Mouse (Mus musculus): Measurements from ENCODE around the gene Mfsd4b5.
"Not testable (repeated sequence)": the region's sequence is repeated elsewhere in the genome, so short reads cannot be mapped to it uniquely, and the experiment has no call there.

Mfsd4b5 gene

GRCm38 (mm10) chr10:39967512-39967911 is 18.9 kb downstream of the Mfsd4b5 start:
- in situ Hi-C loops (cut with MboI, MseI), result no loop called here

GRCm38 (mm10) chr10:39961906-39962305 is 24.5 kb downstream of the Mfsd4b5 start:
- in situ Hi-C loops (cut with MboI, MseI), result loop anchor here (5.0 kb wide), 3 partner anchors 60 to 250 kb away; no protein-coding TSS in a partner anchor

- in situ Hi-C loops (cut with MboI, MseI), result loop anchor here (5.0 kb wide), 3 partner anchors 58 to 252 kb away; no protein-coding TSS in a partner anchor
These were observed 26.0 kb downstream of the Mfsd4b5 start for GRCm38 (mm10) chr10:39960441-39960822.

- in situ Hi-C loops (cut with MboI, MseI), result loop anchor here (5.0 kb wide), 3 partner anchors 58 to 252 kb away; no protein-coding TSS in a partner anchor
These were observed 26.5 kb downstream of the Mfsd4b5 start, which contains the start of gene Mfsd4b3 for GRCm38 (mm10) chr10:39959761-39960440. Gene Mfsd4b3, minus strand, starts transcription at chr10:39960153.

- in situ Hi-C loops (cut with MboI, MseI), result no loop called here
These were observed 28.2 kb downstream of the Mfsd4b5 start for GRCm38 (mm10) chr10:39958266-39958665.

- in situ Hi-C loops (cut with MboI, MseI), result no loop called here
These were observed 30.0 kb downstream of the Mfsd4b5 start for GRCm38 (mm10) chr10:39956340-39956878.

GRCm38 (mm10) chr10:39955163-39955562 is 31.3 kb downstream of the Mfsd4b5 start:
- in situ Hi-C loops (cut with MboI, MseI), result no loop called here

GRCm38 (mm10) chr10:39949377-39949954 is 37.0 kb downstream of the Mfsd4b5 start:
- in situ Hi-C loops (cut with MboI, MseI), result no loop called here

- in situ Hi-C loops (cut with MboI, MseI), result not testable (repeated sequence)
These were observed 39.3 kb downstream of the Mfsd4b5 start for GRCm38 (mm10) chr10:39947195-39947594.

- in situ Hi-C loops (cut with MboI, MseI), result no loop called here
These were observed 49.9 kb downstream of the Mfsd4b5 start for GRCm38 (mm10) chr10:39936553-39936952.

- in situ Hi-C loops (cut with MboI, MseI), result no loop called here
These were observed 59.8 kb downstream of the Mfsd4b5 start, which contains the start of gene Mfsd4b2 for GRCm38 (mm10) chr10:39926616-39927139. Gene Mfsd4b2, minus strand, starts transcription at chr10:39926923.

GRCm38 (mm10) chr10:39924556-39924955 is 61.9 kb downstream of the Mfsd4b5 start:
- in situ Hi-C loops (cut with MboI, MseI), result not testable (repeated sequence)

GRCm38 (mm10) chr10:39912616-39913015 is 73.8 kb downstream of the Mfsd4b5 start:
- in situ Hi-C loops (cut with MboI, MseI), result no loop called here

- in situ Hi-C loops (cut with MboI, MseI), result loop anchor here (10.0 kb wide), 2 partner anchors 494 to 1786 kb away; no protein-coding TSS in a partner anchor
These were observed 77.5 kb downstream of the Mfsd4b5 start for GRCm38 (mm10) chr10:39908768-39909441.

Data from T-helper 2 cell (primary cell).